Mouse (Mus musculus) spleen, adult 18-20 months (tissue): Measurements from ENCODE around the gene Stk17b.

ENCODE experiments used
- DNase-seq, 2 experiments: peaks; one replicate each; pipeline ENCODE4 v3.0.0; 2022; ENCODE audit warnings: mixed read lengths in 2 of 2

Stk17b gene

DNA sequence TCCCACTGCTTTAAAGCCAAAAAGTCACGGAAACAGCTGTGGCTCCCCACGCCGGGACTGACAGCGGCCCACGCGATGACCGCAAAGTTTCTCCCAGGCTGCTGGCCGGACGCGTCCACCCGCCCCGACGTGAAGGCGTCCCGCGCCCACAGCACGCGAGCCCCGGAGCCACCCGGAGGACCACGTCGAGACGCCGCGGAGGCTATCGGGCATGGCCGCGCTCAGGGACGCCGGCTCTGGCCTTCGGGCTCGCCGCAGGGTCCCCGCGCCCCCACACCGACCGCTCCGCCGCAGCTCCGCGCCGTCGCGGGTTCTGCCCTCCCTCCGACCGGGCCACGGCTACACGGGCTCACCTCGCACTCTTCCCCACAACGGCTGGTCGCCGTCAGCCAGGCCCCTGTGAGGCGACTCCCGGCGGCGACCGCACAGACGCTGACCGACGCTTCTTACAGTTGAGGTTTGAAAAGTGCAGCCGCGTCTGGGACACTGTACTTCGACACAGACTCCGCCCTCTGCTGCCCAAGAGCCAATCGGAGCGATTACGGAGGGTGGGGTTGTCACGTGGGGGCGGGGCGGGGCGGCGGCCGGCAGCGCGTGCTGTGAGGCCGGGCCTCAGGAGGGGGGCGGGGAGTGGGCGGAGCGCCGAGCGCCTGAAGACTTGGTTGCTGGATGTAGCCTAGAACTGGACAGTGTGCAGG, at the start of gene Stk17b:
Gene Stk17b (minus strand): TSS at position 504 of the 698 bp plus-strand sequence.
- peak; percentile 93 for DNase-seq

DNA sequence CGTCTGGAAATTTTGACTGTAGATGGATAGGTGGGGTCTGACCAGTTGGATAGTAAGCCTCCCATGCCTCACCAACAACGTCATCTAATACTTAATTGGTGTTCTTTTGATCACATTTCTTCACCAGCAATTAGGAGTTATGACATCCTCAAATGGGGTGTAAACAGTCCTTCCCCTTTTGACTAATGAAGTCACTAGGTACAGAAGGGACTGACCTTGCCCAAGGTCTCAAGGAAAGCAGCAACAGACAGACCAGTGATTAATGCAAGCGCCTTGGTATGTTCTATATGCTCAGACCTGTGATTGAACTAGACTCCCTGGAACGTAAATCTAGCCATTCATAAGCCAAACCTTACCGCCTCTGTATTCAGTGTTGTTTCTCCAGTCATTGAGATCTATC, 45.3 kb upstream of the Stk17b start:
- DNase-seq: no peak

GRCm38 (mm10) chr1:53829089-53829488, 44.1 kb upstream of the Stk17b start:
- no peak for DNase-seq

- no peak for DNase-seq
Measured at GRCm38 (mm10) chr1:53824446-53825337, 39.7 kb upstream of the Stk17b start.

GRCm38 (mm10) chr1:53823687-53824445, 38.8 kb upstream of the Stk17b start:
- peak; percentile 58 to 60 for DNase-seq

DNA sequence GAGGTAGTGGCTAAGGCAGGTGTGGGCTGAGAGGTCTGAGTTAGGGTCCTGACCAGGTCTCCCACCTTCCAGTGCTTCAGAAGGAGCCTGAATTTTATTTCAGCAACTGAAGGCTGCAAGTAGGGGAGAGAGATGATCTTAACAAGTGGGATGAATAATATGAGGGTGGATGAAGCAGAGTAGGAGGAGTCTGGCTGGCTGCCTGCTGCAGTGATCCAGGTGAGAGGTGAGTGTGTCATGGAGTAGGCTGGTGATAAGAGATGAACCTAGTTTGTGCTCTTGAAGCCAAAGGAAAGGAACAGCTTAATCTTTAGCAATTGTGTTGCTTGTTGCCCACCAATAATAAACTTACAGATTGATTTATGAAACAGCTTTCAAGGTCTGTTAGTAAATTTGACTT, 37.0 kb upstream of the Stk17b start:
- DNase-seq: no peak

DNA sequence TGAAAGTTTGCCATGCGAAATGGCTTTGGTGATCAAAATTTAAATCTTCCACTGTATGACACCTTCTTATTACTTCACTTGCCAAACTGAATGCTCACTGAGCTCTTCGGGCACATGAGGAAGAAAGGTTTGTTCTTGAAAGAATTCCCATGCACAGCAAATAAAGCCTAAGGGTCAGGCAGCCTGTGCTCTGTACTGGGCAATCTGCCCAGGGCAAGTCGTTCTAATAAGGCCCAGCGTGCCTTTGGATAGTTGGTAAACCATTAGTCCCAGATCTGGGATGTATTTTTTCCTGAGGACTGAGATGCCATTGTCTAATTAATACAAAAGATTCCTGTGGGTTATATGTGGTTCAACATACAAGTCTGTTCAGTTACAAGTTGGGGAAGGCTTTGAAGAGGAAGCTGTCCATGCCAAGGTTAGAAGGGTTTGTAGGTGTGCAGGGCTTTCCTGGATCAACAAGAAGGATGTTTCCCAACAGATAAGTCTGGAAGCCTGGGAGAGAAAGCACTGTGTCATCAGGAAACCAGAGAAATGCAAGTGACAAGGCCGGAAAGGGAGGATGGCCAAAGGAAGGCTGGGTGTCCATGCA, 35.1 kb upstream of the Stk17b start:
- no peak for DNase-seq

DNA sequence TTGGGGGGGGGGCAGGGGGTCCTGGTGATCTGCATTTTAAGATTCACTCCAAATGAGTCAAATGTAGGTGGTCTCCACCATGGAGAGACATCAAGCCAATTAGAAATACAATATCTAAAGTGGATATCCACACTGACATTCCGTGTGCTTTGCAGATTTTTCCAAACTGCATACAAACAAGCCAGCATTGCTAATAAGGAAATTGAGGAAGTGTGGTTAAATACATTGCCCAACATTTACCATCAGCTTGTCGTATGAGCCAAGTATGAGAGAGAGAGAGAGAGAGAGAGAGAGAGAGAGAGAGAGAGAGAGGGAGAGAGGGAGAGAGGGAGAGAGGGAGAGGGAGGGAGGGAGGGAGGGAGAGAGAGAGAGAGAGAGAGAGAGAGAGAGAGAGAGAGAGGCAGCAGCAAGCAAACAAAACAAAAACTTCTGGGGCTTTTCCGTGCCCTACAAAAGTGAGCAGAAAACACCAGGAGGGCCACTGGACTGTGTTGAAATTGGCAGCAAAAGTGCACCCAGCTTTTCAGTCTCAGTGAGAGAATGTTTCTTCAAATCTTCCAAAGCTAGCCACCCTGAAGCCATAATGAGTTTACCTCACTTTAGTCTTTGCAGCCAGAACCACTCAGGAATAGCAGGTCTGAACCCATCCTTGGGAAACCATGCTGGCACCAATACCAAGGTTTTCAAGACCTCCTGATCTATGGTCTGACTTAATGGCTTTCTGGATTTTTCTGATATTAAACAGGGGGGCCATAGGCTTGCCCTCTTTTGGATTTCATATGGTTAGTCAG, 33.2 kb upstream of the Stk17b start:
- no peak for DNase-seq

DNA sequence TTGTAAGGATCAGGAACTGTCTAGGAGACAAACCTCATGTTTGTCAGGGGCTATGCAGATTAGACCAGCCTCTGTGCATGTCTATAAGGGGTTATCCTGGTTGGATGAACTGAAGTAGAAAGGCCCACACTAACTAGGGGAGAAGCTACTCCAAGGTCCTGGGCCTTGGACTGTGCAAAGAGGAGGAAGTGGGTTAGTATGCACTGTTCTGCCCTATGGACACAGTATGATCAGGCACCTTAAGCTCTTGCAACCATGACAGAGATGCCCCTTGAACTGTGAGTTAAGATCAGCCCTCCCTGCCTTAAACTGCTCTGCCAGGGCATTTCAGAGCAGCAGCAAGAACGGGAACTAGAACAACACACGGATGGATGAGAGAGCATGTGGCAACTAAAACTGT, 31.3 kb upstream of the Stk17b start:
- DNase-seq: no peak

DNA sequence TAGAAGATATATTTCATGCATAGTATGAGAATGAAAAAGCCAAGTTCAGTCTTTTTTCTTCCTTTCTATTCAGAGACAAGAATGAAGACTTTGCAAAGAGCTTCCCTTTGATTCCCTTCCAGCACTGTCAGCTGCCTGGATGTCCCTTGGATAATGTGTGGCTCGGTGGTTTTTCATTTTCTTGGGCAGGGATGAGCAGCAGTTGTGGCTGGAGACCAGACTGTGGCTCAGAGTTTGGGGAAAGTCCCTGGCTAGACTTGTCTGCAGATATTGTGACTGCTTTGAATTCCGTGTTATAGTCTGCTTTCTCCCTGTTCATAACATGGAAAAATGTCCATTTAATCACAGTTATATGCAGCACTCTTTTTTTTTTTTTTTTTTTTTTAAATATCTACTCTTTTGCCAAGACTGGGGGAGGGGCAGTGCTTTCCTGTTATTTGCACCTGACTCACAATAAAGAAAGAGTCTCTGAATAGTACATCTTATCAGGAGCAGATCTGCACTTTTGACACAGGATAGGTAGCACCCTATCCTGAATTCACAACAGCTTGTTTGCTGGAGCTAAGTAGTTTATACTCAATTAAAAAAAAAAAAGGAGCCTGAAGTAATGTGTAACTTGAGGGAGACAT, 29.2 kb upstream of the Stk17b start:
- no peak for DNase-seq

DNA sequence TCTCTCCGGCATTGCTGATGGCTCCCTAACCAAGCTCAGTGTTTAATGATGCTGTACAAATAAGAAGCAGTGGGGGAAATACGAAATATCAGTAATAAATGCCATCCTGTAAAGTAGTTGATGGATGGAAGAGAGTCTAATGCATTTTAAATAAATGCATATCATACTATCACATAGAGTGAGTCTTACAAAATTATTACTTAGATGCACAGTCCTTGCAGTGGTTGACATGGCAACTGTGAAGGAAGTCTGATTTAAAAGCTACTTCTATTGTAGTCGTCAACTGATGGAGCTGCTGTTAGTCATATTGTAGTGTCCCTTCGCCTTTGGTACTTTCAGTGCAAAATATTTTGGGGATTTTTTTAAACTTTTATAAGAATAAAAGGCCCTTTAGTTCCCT, 26.9 kb upstream of the Stk17b start:
- DNase-seq: no peak

GRCm38 (mm10) chr1:53808229-53808628, 23.2 kb upstream of the Stk17b start:
- DNase-seq: no peak

DNA sequence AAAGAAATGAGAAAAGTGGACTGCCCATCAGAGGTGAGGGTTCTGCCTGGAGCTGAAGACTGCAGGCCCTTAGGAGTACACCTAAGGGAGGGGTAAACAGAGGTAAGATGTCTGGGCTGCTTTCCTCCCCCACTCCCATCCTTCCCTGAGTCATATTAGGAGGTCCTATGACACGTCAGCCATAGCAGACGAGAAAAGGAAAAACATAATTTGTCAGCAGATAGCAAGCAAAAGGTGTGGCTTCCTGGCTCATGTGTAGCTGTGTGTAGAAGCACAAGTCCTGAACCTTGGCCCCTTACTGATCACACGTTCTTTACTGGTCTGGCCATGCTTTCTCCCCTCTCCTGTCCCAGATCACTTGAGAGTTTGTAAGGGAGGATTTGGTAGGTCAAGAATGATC, 12.8 kb upstream of the Stk17b start:
- no peak for DNase-seq

DNA sequence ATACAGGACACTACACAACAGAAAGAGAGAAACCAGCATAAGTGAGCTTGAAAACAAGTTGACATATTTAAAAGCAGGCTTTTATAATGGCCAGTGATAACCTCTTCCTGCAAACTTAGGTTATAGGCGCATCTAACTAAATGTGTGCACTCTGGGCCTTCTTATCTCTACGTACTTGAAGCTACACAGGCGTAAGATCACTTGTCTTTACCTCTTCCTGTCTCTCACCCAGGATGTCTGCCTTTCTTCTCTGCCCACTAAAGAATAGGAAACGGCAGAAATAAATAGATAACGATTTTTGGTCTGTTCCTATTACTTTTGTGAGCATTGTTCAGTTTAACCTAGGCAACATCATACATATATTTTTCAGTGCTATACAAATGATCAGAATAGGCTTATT, 12.1 kb upstream of the Stk17b start:
- no peak for DNase-seq

DNA sequence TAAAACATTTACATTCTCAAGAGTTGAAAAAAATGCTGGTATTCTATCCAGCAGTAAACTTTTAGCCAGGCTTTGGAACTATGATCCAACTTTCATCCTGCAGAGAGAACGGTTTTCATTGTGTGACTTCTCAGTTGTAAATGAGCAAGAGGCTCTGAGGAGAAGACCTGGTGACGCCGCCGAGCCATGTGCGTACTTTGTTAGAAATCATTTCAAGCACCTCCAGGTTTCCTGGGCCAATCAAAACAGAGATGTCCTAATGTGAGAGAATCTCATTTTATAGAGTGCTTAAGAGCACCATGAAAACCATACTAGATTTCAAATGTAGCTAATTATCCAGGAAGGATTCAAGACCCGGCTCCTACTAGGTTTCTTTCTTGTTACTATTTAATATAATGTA, 11.2 kb upstream of the Stk17b start:
- no peak for DNase-seq

- DNase-seq: no peak
Measured at GRCm38 (mm10) chr1:53795591-53795990, 10.6 kb upstream of the Stk17b start.

DNA sequence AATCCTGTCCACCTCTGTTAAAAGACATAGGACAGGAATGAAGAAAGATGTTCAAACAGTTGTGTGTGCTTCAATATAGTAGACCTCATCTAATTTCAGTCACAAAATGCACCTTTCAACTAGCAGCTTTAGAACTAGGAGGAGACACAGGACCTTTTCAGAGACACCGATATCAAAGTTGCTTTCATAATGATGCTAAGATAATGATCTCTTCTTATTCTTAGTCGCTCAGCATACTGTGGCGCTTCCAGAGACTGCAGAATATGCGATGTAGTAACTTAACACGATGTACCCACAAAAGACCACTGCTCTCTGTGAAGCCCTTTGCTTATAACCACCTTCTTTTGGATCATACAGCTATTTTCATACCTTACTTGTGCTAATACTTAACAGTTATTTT, 10.1 kb upstream of the Stk17b start:
- no peak for DNase-seq

GRCm38 (mm10) chr1:53794279-53794678, 9.3 kb upstream of the Stk17b start:
- no peak for DNase-seq

GRCm38 (mm10) chr1:53791343-53791742, 6.3 kb upstream of the Stk17b start:
- DNase-seq: peak; percentile 63 to 81

DNA sequence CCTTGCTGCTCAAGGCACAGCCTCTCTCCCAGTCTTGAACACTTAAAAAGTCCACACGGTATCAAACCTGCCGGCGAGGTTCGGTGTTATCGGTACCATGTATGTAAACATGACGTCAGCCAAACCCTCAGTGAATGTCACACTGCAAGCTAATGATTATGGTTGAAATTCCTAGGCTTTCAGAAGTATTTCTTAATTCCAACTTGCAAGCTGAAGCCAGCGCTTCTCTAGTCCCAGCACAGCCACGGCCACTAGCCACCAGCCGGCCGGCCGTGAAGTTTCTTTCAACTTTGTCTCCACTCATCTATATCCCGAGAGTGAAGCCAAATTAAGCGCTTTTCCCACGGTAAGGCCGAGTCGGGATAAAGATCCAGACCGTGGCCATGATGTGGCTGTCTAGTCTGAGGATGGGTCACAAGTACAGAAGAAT, 718 bp downstream of the Stk17b start:
- peak; percentile 45 to 50 for DNase-seq

DNA sequence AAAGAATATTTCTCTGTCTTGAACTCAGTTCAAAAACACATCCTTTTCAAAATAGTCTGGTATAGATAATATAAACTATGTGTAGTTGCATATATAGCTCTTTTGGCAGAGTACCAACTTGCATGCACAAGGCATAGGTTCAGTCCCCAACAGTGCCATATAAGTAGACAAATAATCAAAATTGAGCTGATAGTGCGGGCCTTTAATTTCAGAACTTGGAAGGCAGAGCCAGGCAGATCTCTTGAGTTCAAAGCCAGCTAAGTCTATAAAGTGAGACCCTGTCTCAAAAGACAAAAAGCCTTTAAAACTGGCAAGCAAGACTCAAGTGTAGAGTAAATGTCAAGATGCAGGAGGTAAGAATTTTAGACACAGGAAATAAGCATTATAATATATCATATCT, 2.1 kb downstream of the Stk17b start:
- DNase-seq: no peak

GRCm38 (mm10) chr1:53782079-53782478, 2.9 kb downstream of the Stk17b start:
- no peak for DNase-seq
